Mouse (Mus musculus) embryonic facial prominence, embryonic 10.5 days (tissue): ENCODE measurements around the gene Gabbr1. TPM values are rescaled to one million over a fixed set of nuclear protein-coding genes. Genes with fewer than 3 reads are reported as not detected.
A peak's percentile ranks its signal among the peaks of the same experiment; 100 is the strongest.
"Not testable (repeated sequence)": the region's sequence is repeated elsewhere in the genome, so short reads cannot be mapped to it uniquely, and the experiment has no call there.

Experiments used
- DNase-seq: peaks from one replicate; pipeline ENCODE4 v3.0.0-alpha.2; 2017; ENCODE audit warnings: low spot score
- H3K27ac ChIP-seq: fragments of 300-500 bp; sonication (generic); replicated peaks from 2 replicates; pipeline ENCODE4 v1.5.1; 2016; ENCODE audit warnings: mild to moderate bottlenecking
- H3K27me3 ChIP-seq: fragments of 300-500 bp; sonication (generic); replicated peaks from 2 replicates; pipeline ENCODE4 v1.6.1; 2016; ENCODE audit warnings: low read depth, mild to moderate bottlenecking; ENCODE audit not compliant: poor library complexity, severe bottlenecking
- H3K36me3 ChIP-seq: fragments of 300-500 bp; sonication (generic); replicated peaks from 2 replicates; pipeline ENCODE4 v1.6.1; 2016; ENCODE audit warnings: mild to moderate bottlenecking, moderate library complexity
- H3K4me1 ChIP-seq: fragments of 300-500 bp; sonication (generic); 2 replicates; pipeline ENCODE4 v1.6.1; 2016
- H3K4me3 ChIP-seq: fragments of 300-500 bp; sonication (generic); 2 replicates; pipeline ENCODE4 v1.5.1; 2016; ENCODE audit warnings: mild to moderate bottlenecking, moderate library complexity
- H3K9me3 ChIP-seq: fragments of 300-500 bp; sonication (generic); 2 replicates; pipeline ENCODE4 v1.6.1; 2016; ENCODE audit warnings: mild to moderate bottlenecking
- WGBS: fragments of 180-500 bp; shearing (Covaris S2); methylation state at CpG from one replicate; pipeline ENCODE4 v1.1.7; 2016; 5-methylcytosine and 5-hydroxymethylcytosine counted together
- polyA plus RNA-seq: library from polyadenylated mRNA; unstranded; fragments of >200 nt; fragmentation: Nextera tagmentation; extraction: Ambion mirVana; gene quantifications from 2 replicates; pipeline ENCODE4 v1.2.1, GENCODE M21; 2016

Gabbr1 gene
- polyA plus RNA-seq, 1 experiment from 2014 or later = 7.0 TPM

GRCm38 (mm10) chr17:37019242-37019641 lies 26.5 kb upstream of the Gabbr1 start:
- H3K27me3 ChIP-seq, H3K36me3 ChIP-seq, H3K4me3 ChIP-seq, DNase-seq, H3K9me3 ChIP-seq, H3K27ac ChIP-seq, H3K4me1 ChIP-seq: not testable (repeated sequence)
- WGBS = 94% methylated on average over 5 of the region's 5 CpGs

DNA sequence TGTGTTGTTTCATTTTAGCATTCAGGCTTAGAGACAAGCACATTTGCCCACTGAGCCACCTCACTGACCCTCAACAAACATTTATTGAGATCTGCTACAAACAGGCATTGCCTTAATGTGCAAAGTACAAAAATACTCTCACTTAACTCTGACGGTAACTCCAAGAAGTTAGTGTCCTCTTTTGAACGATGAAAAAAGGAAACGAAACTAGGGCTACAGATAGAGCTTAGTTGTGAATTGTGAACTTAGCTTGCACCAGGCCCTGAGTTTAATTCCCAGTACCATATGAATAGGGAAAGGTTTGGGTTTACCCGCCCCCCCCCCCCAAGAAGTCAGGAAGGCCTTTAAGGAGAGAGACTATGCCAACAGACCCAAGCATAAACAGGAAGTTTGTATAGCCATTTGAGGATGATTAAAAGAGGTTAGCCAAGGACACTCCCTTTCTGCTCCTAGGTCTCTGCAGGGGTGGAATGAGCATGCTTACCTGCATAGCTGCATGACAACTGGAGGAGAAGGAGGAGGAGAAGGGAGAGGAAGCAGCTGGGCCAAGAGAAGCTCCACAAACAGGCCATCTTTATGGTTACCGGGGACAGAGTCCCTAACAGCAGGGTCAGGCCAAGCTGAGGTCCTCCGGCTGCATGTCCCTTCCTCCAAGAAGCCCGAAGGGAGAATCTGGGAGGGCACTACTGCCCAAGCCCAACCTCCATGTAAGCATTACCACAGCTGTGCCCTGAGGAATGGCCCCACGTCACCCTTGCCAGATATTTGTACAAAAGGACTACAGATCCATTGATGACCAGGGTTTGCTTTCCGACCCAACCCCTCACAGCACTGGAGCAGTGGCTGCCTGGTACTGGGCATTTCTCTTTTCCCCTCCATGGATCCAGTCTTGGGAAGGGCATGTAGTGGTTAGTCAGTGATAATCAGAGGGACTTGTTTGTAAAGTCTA lies 22.9 kb upstream of the Gabbr1 start, which contains the start of gene Mog:
TSS of gene Mog (minus strand) at position 771 of the 949 bp plus-strand sequence.
- Histone ChIP-seq H3K9me3 (no peaks in the 10 kb centered on the region), H3K36me3 (no peaks in the 10 kb centered on the region), H3K27ac (no peak within 1 kb of the TSS), H3K27me3 (no peaks in the 10 kb centered on the region), H3K4me1 (peaks cover 7% of the 10 kb centered on the region; the same call in 1 of the 2 replicates), H3K4me3 (no peak within 1 kb of the TSS)
- DNase-seq = no peak
- 70% methylated on average over 9 of the region's 9 CpGs for WGBS

- H3K27me3 ChIP-seq = no peaks in the 10 kb centered on the region
- 83% methylated on average over 2 of the region's 2 CpGs for WGBS
- H3K9me3 ChIP-seq = no peaks in the 10 kb centered on the region
- peak overlapping the region; percentile 0; the same call in 1 of the 2 replicates for H3K27ac ChIP-seq
- no peak overlapping the region for H3K4me3 ChIP-seq
- H3K36me3 ChIP-seq = no peaks in the 10 kb centered on the region
- no peak for DNase-seq
- H3K4me1 ChIP-seq = peaks cover 17% of the 10 kb centered on the region; the same call in 1 of the 2 replicates
These were observed 19.3 kb upstream of the Gabbr1 start for GRCm38 (mm10) chr17:37026425-37026824.

DNA sequence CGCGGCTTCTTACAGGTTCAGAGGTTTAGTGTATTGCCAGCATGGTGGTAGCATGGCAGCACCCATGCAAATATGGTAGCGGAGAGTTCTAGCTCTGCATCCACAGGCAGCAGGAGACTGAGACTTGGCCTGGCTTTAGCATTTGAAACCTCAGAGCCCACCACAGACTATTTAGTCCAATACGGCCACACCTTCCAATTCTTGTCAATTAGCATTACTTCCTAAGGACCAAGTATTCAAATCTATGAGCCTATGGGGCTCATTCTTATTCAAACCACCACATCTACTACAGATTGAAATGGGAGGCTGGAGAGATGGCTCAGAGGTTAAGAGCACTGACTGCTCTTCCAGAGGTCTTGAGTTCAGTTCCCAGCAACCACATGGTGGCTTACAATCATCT lies 18.3 kb upstream of the Gabbr1 start:
- H3K4me1 ChIP-seq = peaks cover 17% of the 10 kb centered on the region; the same call in 1 of the 2 replicates
- no peaks in the 10 kb centered on the region for H3K9me3 ChIP-seq
- peak overlapping the region; percentile 95 for H3K27ac ChIP-seq
- no peak overlapping the region for H3K4me3 ChIP-seq
- no peaks in the 10 kb centered on the region for H3K27me3 ChIP-seq
- 95% methylated on average over 4 of the region's 4 CpGs for WGBS
- no peak for DNase-seq
- H3K36me3 ChIP-seq = no peaks in the 10 kb centered on the region

GRCm38 (mm10) chr17:37028212-37028611 lies 17.6 kb upstream of the Gabbr1 start:
- H3K9me3 ChIP-seq = no peaks in the 10 kb centered on the region
- H3K36me3 ChIP-seq = no peaks in the 10 kb centered on the region
- peak overlapping the region; percentile 95 for H3K27ac ChIP-seq
- peak overlapping the region; percentile 54 for H3K4me3 ChIP-seq
- no peak for DNase-seq
- 2% methylated on average over 10 of the region's 10 CpGs for whole genome bisulfite sequencing
- H3K27me3 ChIP-seq = no peaks in the 10 kb centered on the region
- peaks cover 17% of the 10 kb centered on the region; the same call in 1 of the 2 replicates for H3K4me1 ChIP-seq

DNA sequence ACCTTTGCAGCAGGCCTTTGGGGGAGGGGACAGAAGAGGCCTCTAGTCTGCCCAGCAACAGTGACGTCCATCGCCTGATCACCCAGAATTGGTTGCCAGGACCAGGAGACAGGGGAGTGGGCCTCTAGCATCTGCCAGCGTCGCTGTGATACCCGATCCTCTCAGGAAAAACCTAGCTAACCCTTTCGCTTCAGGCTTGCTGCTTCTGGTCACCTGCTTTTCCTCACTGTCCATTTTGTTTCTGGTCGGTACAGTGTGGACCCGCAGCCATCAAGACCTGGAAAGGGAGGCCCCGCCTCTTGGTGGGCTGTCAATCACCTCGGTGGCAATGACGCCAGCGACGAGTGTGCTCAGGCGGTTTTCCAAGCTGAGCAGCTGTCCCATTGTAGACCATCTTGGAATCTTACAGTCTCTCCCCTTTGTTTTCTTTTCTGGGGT lies 17.1 kb upstream of the Gabbr1 start:
- no peaks in the 10 kb centered on the region for H3K9me3 ChIP-seq
- peak overlapping the region; percentile 54 for H3K4me3 ChIP-seq
- no peaks in the 10 kb centered on the region for H3K27me3 ChIP-seq
- under 1% methylated on average over 14 of the region's 14 CpGs for WGBS
- H3K4me1 ChIP-seq = peaks cover 17% of the 10 kb centered on the region; the same call in 1 of the 2 replicates
- no peaks in the 10 kb centered on the region for H3K36me3 ChIP-seq
- peak overlapping the region; percentile 95 for H3K27ac ChIP-seq
- peak; percentile 97 for DNase-seq

- Histone ChIP-seq H3K27ac (peak overlapping the region; percentile 95), H3K27me3 (no peaks in the 10 kb centered on the region), H3K9me3 (no peaks in the 10 kb centered on the region), H3K4me3 (peak overlapping the region; percentile 54), H3K36me3 (no peaks in the 10 kb centered on the region), H3K4me1 (peaks cover 17% of the 10 kb centered on the region; the same call in 1 of the 2 replicates)
- no peak for DNase-seq
- WGBS = 72% methylated on average over 8 of the region's 8 CpGs
These were observed 16.6 kb upstream of the Gabbr1 start for GRCm38 (mm10) chr17:37029162-37029561.

DNA sequence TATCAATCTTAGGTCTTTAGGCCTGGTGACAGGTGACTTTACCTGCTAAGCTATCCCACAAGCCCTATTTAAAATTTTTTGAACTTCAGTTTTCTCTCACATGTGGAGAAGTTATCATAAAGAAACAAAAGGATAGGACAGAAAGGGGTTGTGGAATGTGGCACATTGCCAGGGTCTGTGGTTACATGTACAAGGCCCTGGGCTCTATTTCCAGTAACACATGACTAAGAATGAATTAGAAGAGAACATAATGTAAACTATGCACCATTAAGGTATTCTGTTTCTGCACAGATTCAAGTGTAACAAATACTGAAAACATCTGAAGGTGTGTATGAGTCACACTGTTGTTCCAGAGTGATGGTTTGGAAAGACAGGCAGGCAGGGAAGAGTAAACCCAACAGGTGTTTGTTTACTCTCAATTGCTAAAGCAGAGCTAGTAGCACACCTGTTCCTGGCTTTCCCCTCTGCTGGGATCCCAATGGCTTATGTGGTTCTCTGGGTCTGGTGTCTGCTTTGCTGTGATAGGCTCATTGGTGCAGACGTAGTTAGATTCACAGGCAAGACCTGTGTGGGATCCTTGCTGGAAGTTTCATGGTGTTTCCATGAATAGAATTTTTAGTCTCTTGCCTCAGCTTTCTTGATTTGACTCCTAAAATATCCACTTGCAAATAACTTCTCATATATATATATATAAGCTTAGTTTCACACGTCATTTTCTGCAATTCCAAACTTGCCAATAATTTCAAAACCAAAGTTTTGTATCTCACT lies 6.5 kb upstream of the Gabbr1 start:
- 73% methylated on average over 2 of the region's 2 CpGs for WGBS
- Histone ChIP-seq H3K36me3 (no peaks in the 10 kb centered on the region), H3K4me1 (no peaks in the 10 kb centered on the region)

DNA sequence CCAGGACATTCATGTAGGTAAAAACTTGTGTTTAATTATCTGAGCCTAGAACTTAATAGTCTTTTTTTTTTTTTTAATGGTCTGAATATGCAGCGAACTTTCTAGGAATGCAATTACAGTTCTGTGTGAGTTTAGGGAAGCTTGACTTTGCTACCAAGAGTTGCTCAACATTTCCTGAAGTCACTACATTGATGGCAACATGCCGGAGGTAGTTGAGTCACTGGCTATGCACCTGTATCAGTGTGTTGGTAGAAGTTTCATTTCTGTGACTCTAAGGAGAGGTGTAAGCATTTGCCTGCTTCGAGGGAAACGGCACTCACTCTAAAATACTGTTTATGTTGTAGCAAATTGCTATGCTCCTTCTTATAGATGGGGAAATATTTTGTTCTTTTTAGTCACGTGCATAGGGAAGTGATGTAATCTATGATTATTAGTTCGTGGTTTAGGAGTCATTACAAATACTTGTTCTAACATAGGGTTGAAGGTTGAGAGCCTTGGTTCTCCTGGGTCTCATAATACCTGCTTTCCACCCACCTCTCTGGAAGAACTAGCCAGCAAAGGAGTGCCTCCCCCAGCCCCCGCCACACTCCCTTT lies 1.0 kb upstream of the Gabbr1 start:
- H3K27me3 ChIP-seq = peaks cover 27% of the 10 kb centered on the region
- WGBS = 79% methylated on average over 7 of the region's 7 CpGs
- H3K9me3 ChIP-seq = no peaks in the 10 kb centered on the region
- H3K36me3 ChIP-seq = no peaks in the 10 kb centered on the region
- no peak for DNase-seq
- peak overlapping the region; percentile 96 for H3K27ac ChIP-seq
- peaks cover 39% of the 10 kb centered on the region for H3K4me1 ChIP-seq
- H3K4me3 ChIP-seq = peak overlapping the region; percentile 94

More for the DNA sequence above, 6.5 kb upstream of the Gabbr1 start:
- DNase-seq = no peak
- no peak overlapping the region for H3K27ac ChIP-seq
- no peak overlapping the region for H3K4me3 ChIP-seq
- no peaks in the 10 kb centered on the region for H3K9me3 ChIP-seq
- H3K27me3 ChIP-seq = no peaks in the 10 kb centered on the region

DNA sequence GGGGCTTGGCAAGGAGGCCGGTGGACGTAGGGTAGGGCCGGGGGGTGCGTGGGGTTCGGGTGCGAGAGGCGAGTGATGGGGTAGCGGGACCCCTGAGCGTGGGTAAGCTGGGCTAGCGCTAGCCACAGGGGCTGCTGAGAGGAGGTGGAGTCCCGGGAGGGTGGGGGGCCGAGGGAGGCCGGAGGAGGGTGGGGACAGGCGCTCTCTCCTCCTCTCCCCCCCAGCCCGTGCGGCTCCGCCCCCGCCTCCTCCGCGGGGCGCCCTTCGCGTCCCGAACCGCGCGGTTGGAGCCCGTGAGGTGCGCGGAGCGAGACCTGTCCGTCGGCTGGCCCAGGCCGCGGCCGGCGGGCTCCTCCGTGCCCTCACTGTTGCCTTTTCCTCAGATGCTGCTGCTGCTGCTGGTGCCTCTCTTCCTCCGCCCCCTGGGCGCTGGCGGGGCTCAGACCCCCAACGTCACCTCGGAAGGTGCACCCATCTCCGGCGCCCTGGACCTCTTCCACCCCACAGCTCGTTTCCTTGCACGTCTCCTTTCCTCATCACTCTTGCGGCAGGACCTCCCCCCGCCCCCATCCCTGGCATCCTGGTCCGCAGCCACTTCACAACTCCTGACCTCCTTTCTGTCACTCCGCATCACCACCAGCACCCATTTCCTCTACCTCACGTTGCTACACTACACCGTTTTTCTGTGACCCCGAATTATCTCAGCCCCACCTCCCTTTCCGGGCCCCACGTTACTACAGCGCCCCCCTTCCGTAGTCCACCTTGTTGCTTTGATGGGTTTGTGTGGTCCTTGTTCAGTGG lies 746 bp downstream of the Gabbr1 start:
- under 1% methylated on average over 57 of the region's 58 CpGs for WGBS
- Histone ChIP-seq H3K9me3 (no peaks in the 10 kb centered on the region), H3K36me3 (no peaks in the 10 kb centered on the region), H3K27ac (peak overlapping the region; percentile 96), H3K27me3 (peaks cover 33% of the 10 kb centered on the region), H3K4me3 (peak overlapping the region; percentile 94), H3K4me1 (peaks cover 56% of the 10 kb centered on the region)
- DNase-seq = peak; percentile 83

DNA sequence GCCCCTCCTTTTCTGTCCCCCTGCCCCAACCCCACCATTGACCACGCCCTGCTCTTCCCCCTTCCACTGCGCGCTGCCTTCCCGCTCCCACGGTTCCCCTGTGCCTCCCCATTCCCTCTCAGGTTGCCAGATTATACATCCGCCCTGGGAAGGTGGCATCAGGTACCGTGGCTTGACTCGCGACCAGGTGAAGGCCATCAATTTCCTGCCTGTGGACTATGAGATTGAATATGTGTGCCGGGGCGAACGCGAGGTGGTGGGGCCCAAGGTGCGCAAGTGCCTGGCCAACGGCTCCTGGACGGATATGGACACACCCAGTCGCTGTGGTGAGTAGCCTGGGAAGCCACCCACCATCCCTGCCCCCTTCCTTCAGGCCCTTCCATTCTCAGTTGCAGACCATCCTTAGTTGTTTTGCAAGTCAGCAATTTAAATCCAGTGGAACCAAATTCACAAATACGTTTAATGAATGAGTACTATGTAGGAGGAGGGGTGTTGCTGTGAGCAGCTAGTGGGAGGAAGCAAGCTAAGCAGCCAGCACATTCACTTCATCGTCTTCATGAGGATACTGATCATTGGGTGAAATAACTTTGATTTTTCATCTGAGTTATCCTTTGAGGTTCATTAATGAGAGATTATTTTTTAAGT lies 1.7 kb downstream of the Gabbr1 start:
- Histone ChIP-seq H3K27me3 (peaks cover 33% of the 10 kb centered on the region), H3K9me3 (no peaks in the 10 kb centered on the region), H3K4me3 (peak overlapping the region; percentile 94), H3K27ac (peak overlapping the region; percentile 30; the same call in 1 of the 2 replicates), H3K4me1 (peaks cover 58% of the 10 kb centered on the region), H3K36me3 (0 out of 2 replicates have a peak, but pooled peaks cover 2% of the 10 kb centered on the region)
- 13% methylated on average over 19 of the region's 19 CpGs for WGBS
- DNase-seq = peak; percentile 18
